Mouse (Mus musculus) cerebellum, adult 2 months (tissue): ENCODE data around the gene Wdr25.

Source experiments
- CTCF ChIP-seq: fragments of 200-500 bp; IDR thresholded peaks from 2 replicates; pipeline ENCODE4 v1.5.1; 2011; ENCODE audit warnings: low read depth, mild to moderate bottlenecking, control low read depth, low read length, moderate library complexity, borderline replicate concordance; ENCODE audit not compliant: insufficient read depth
- POLR2A ChIP-seq: fragments of 200-500 bp; IDR thresholded peaks from 2 replicates; pipeline ENCODE4 v1.6.1; 2011; ENCODE audit warnings: low read length, control low read depth, borderline replicate concordance; ENCODE audit not compliant: insufficient read depth

GRCm38 (mm10) chr12:109067561-109068135 lies 174.2 kb downstream of the Wdr25 start:
- no peak for TF ChIP-seq POLR2A
- no peak for TF ChIP-seq CTCF
